Comparison of ENCODE assay signal across 20 mouse cellular contexts in the genomic region with DNA sequence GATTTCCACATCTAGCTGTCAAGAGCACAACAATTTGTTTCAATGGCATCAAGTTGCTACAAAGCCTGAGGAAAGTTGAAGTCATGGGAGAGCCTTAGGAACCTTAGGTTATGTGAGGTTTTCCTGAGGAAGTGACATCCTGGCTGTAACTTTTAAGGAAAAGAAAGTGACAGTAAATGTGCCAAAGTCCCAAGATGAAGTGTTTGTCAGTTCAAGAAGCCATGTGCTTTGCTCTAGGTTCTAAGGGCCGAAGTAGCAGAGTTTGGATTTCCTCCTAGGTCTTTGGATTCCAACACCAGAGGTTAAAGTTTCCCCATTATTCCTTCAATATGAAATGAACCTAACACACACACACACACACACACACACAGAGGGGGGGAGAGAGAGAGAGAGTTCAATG.
DNase-seq lines count a peak whose midpoint lies in the region; ATAC-seq and TF ChIP-seq lines count a peak whose summit lies in the region.
"Had no signal": no experiment of that assay in that cellular context is flagged by ENCODE, and none has a peak within 500 bp of the region (broad histone marks: within the 10 kb centered on the region; RNA-seq: fewer than 3 reads in every experiment).

No protein-coding gene starts in this region.

- H3K4me3 ChIP-seq in kidney, adult 2 months (ENCODE audit: insufficient read depth, low read depth, low read length): no peak overlapping the region
- no peak overlapping the region for H3K4me3 ChIP-seq in kidney, postnatal 0 days (replicated peaks; ENCODE audit: low read depth, low read length)
- H3K4me3 ChIP-seq in kidney, embryonic 16.5 days (ENCODE audit: low read length): no peak overlapping the region
- H3K4me3 ChIP-seq: embryonic facial prominence, embryonic 10.5 days; embryonic facial prominence, embryonic 12.5 days; forebrain, embryonic 13.5 days; forebrain, embryonic 15.5 days had no signal

- no peak overlapping the region for H3K27ac ChIP-seq in kidney, adult 2 months (ENCODE audit: insufficient read depth, low read depth, low read length)
- no peak overlapping the region for H3K27ac ChIP-seq in kidney, postnatal 0 days
- no peak overlapping the region for H3K27ac ChIP-seq in kidney, embryonic 16.5 days (ENCODE audit: low read length)
- H3K27ac ChIP-seq: embryonic facial prominence, embryonic 10.5 days; embryonic facial prominence, embryonic 12.5 days; forebrain, embryonic 13.5 days; forebrain, embryonic 15.5 days had no signal

- peak; percentile 53 for DNase-seq in kidney, adult 2 months
- no peak for DNase-seq in kidney, adult 18-20 months
- peak; percentile 72 for DNase-seq in kidney, postnatal 0 days (ENCODE audit: low spot score)
- DNase-seq in kidney, postnatal 14 days: peak; percentile 31
- DNase-seq in Muller cell, postnatal 12 days (ENCODE audit: inconsistent ontology term): no peak
- DNase-seq: adrenal gland, adult 8-10 months; adrenal gland, postnatal 14 days; adrenal gland, postnatal 36 days; cerebellum, adult 11-12 months; cerebellum, adult 2 months; cerebellum, adult 9-10 months; cerebellum, postnatal 10 days; cerebellum, postnatal 25 days had no signal

- H3K9ac ChIP-seq in kidney, postnatal 0 days (ENCODE audit: low read depth, low read length): no peak overlapping the region
- no peak overlapping the region for H3K9ac ChIP-seq in kidney, embryonic 16.5 days (replicated peaks; ENCODE audit: low read length)
- H3K9ac ChIP-seq: embryonic facial prominence, embryonic 12.5 days; forebrain, embryonic 13.5 days; forebrain, embryonic 15.5 days had no signal

- no peak overlapping the region for H3K4me2 ChIP-seq in kidney, postnatal 0 days (ENCODE audit: low read length)
- H3K4me2 ChIP-seq in kidney, embryonic 16.5 days (replicated peaks; ENCODE audit: low read depth, low read length): no peak overlapping the region
- H3K4me2 ChIP-seq: embryonic facial prominence, embryonic 12.5 days; forebrain, embryonic 13.5 days; forebrain, embryonic 15.5 days had no signal

- 41% methylated on average over 1 of the region's 1 CpGs for WGBS in kidney, adult 2 months
- 37% methylated on average over 1 of the region's 1 CpGs for WGBS in kidney, postnatal 0 days
- 14% methylated on average over 1 of the region's 1 CpGs for WGBS in kidney, embryonic 16.5 days

- H3K4me1 ChIP-seq in kidney, adult 2 months (ENCODE audit: control insufficient read depth, insufficient read depth, low read length): no peaks in the 10 kb centered on the region
- H3K4me1 ChIP-seq in kidney, postnatal 0 days (replicated peaks; ENCODE audit: insufficient read depth, low read length): no peaks in the 10 kb centered on the region
- no peaks in the 10 kb centered on the region for H3K4me1 ChIP-seq in kidney, embryonic 16.5 days (ENCODE audit: insufficient read depth, low read length)
- H3K4me1 ChIP-seq: embryonic facial prominence, embryonic 10.5 days; embryonic facial prominence, embryonic 12.5 days; forebrain, embryonic 13.5 days; forebrain, embryonic 15.5 days had no signal

- no peak for TF ChIP-seq CTCF in kidney, adult 2 months (conservative IDR thresholded peaks at IDR 0.05; ENCODE audit: insufficient read depth, insufficient read length, low read depth, low read length)
- TF ChIP-seq CTCF in kidney, postnatal 0 days (IDR thresholded peaks at IDR 0.05; ENCODE audit: low read depth): no peak

- no peaks in the 10 kb centered on the region for H3K9me3 ChIP-seq in kidney, postnatal 0 days (replicated peaks; ENCODE audit: low read length)
- no peaks in the 10 kb centered on the region for H3K9me3 ChIP-seq in kidney, embryonic 16.5 days (ENCODE audit: low read length)
- H3K9me3 ChIP-seq: embryonic facial prominence, embryonic 10.5 days; embryonic facial prominence, embryonic 12.5 days; forebrain, embryonic 13.5 days; forebrain, embryonic 15.5 days had no signal

- no peaks in the 10 kb centered on the region for H3K27me3 ChIP-seq in kidney, adult 2 months (replicated peaks; ENCODE audit: control insufficient read depth, insufficient read depth, low read length)
- no peaks in the 10 kb centered on the region for H3K27me3 ChIP-seq in kidney, postnatal 0 days (ENCODE audit: insufficient read depth, low read length)
- H3K27me3 ChIP-seq in kidney, embryonic 16.5 days (ENCODE audit: insufficient read depth, low read length): no peaks in the 10 kb centered on the region
- H3K27me3 ChIP-seq: embryonic facial prominence, embryonic 12.5 days; forebrain, embryonic 13.5 days; forebrain, embryonic 15.5 days had no signal

- no peak for TF ChIP-seq POLR2A in kidney, adult 2 months (IDR thresholded peaks at IDR 0.05; ENCODE audit: low read depth, low read length)

- ATAC-seq in kidney, postnatal 0 days (replicated peaks; ENCODE audit: low FRiP score, low read depth): no peak
- ATAC-seq in kidney, embryonic 16.5 days (ENCODE audit: low FRiP score, low TSS enrichment): no peak
- ATAC-seq: activated CD4-positive, CD25-positive, alpha-beta regulatory T cell, adult 4 months; forebrain, embryonic 13.5 days; forebrain, embryonic 15.5 days; Patski had no signal

- H3K36me3 ChIP-seq in kidney, adult 2 months (ENCODE audit: control insufficient read depth, insufficient read depth, low read length): no peaks in the 10 kb centered on the region
- H3K36me3 ChIP-seq in kidney, postnatal 0 days (ENCODE audit: insufficient read depth, low read length): no peaks in the 10 kb centered on the region
- H3K36me3 ChIP-seq in kidney, embryonic 16.5 days (ENCODE audit: insufficient read depth, low read length): no peaks in the 10 kb centered on the region
- H3K36me3 ChIP-seq: embryonic facial prominence, embryonic 10.5 days; embryonic facial prominence, embryonic 12.5 days; forebrain, embryonic 15.5 days had no signal

Comparison
In these comparisons a context has a peak if more than half of its experiments do, and no peak if none do; other contexts are left out.
1. DNase-seq: peak in kidney, adult 2 months (single experiment), kidney, postnatal 0 days (single experiment) and kidney, postnatal 14 days (single experiment); none in kidney, adult 18-20 months (single experiment) and Muller cell, postnatal 12 days (single experiment).